Mouse (Mus musculus) thymus, postnatal 25 days (tissue): ENCODE measurements around the gene Crtam.
A peak's percentile ranks its signal among the peaks of the same experiment; 100 is the strongest.

Experiments used
- DNase-seq: peaks from one replicate; pipeline ENCODE4 v3.0.0; 2022

The Crtam gene

GRCm38 (mm10) chr9:40997116-40997779 is 7.2 kb downstream of the Crtam start:
- DNase-seq, result peak; percentile 27

- DNase-seq, result no peak
These were observed 10.4 kb downstream of the Crtam start for GRCm38 (mm10) chr9:40994075-40994474.

- no peak for DNase-seq
These were observed 12.9 kb downstream of the Crtam start for GRCm38 (mm10) chr9:40991511-40991910.

GRCm38 (mm10) chr9:40989940-40990588 is 14.4 kb downstream of the Crtam start:
- peak; percentile 52 for DNase-seq

GRCm38 (mm10) chr9:40984313-40984712 is 20.1 kb downstream of the Crtam start:
- no peak for DNase-seq

- no peak for DNase-seq
These were observed 20.7 kb downstream of the Crtam start for GRCm38 (mm10) chr9:40983758-40984157.

GRCm38 (mm10) chr9:40982480-40982879 is 21.9 kb downstream of the Crtam start:
- no peak for DNase-seq

GRCm38 (mm10) chr9:40974042-40974801 is 30.2 kb downstream of the Crtam start:
- no peak for DNase-seq

- DNase-seq, result no peak
These were observed 40.1 kb downstream of the Crtam start for GRCm38 (mm10) chr9:40964418-40964714.

GRCm38 (mm10) chr9:40963586-40964417 is 40.6 kb downstream of the Crtam start, which contains the start of gene Jhy:
Gene Jhy (minus strand): TSS chr9:40964118.
- DNase-seq, result no peak

- no peak for DNase-seq
These were observed 43.0 kb downstream of the Crtam start for GRCm38 (mm10) chr9:40961401-40961800.

GRCm38 (mm10) chr9:40949039-40949615 is 55.3 kb downstream of the Crtam start:
- no peak for DNase-seq

GRCm38 (mm10) chr9:40948473-40948872 is 56.0 kb downstream of the Crtam start:
- no peak for DNase-seq

GRCm38 (mm10) chr9:40947131-40947530 is 57.3 kb downstream of the Crtam start:
- DNase-seq, result no peak

GRCm38 (mm10) chr9:40937425-40937824 is 67.0 kb downstream of the Crtam start:
- no peak for DNase-seq

GRCm38 (mm10) chr9:40933323-40933722 is 71.1 kb downstream of the Crtam start:
- no peak for DNase-seq

GRCm38 (mm10) chr9:40927351-40927980 is 77.0 kb downstream of the Crtam start:
- DNase-seq, result no peak
